Mouse (Mus musculus) adrenal gland (tissue): ENCODE measurements around the gene Ankrd10.

ENCODE experiments used
- intact Hi-C: fragments of 180-260 bp; cut with DNase I; formaldehyde crosslinking; loops from one replicate; pipeline ENCODE4 v1.15.1; 2025
- microRNA-seq, 2 experiments: library from miRNA; unstranded; fragments of <30 nt; microRNA quantifications; one replicate each; pipeline ENCODE4; 2019

Gene Ankrd10

GRCm38 (mm10) chr8:11564236-11564635 is 71.3 kb downstream of the Ankrd10 start:
- intact Hi-C loops, result loop anchor here (5.0 kb wide), 1 partner anchor 38 kb away; no protein-coding TSS in a partner anchor

Small RNAs within 50 kb of the gene (microRNA-seq; reads per million reads assigned to microRNA genes)
- gene Mir7238, result 1.0 to 1.9 reads per million in 2 experiments
